Mouse (Mus musculus) C2C12 (cell line): ENCODE measurements at regions not wholly inside any gene's neighbourhood (a gene's known extent, or its start where the extent isn't known, plus 50 kb on each side); places are given as distances from the start of the nearest gene placed in this dataset.

Source experiments
- H3K27me3 ChIP-seq: one replicate; pipeline ENCODE4 v1.6.1; 2011; ENCODE audit not compliant: control insufficient read depth, insufficient read depth, insufficient read length
- H3K36me3 ChIP-seq: one replicate; pipeline ENCODE4 v1.6.1; 2011; ENCODE audit not compliant: control insufficient read depth, insufficient read depth
- H3K4me3 ChIP-seq: one replicate; pipeline ENCODE4 v1.5.1; 2011; ENCODE audit warnings: mild to moderate bottlenecking, control low read depth; ENCODE audit not compliant: poor library complexity, insufficient read depth, severe bottlenecking
- H3K79me2 ChIP-seq: one replicate; pipeline ENCODE4 v1.6.1; 2011; ENCODE audit not compliant: control insufficient read depth, insufficient read depth
- H3K79me3 ChIP-seq: one replicate; pipeline ENCODE4 v1.6.1; 2011; ENCODE audit warnings: low read depth, control low read depth
- H3ac ChIP-seq: one replicate; pipeline ENCODE3; 2011; ENCODE audit warnings: low read depth; ENCODE audit not compliant: control insufficient read depth, insufficient read length
- CEBPB ChIP-seq: IDR thresholded peaks from one replicate; pipeline ENCODE4 v1.6.1; 2011; ENCODE audit warnings: low read depth, mild to moderate bottlenecking, control low read depth, moderate library complexity
- CTCF ChIP-seq: IDR thresholded peaks from one replicate; pipeline ENCODE4 v1.5.1; 2011; ENCODE audit not compliant: control insufficient read depth, insufficient read depth, insufficient read length
- FOSL1 ChIP-seq: IDR thresholded peaks from one replicate; pipeline ENCODE4 v1.8.0; 2011; ENCODE audit warnings: mild to moderate bottlenecking, low read length; ENCODE audit not compliant: poor library complexity, insufficient read depth, severe bottlenecking
- MAX ChIP-seq: IDR thresholded peaks from one replicate; pipeline ENCODE4 v1.6.1; 2011; ENCODE audit warnings: mild to moderate bottlenecking, control low read depth
- MYOD1 ChIP-seq: IDR thresholded peaks from one replicate; pipeline ENCODE4 v1.6.1; 2011; ENCODE audit warnings: low read depth; ENCODE audit not compliant: control insufficient read depth, insufficient read length
- MYOG ChIP-seq: IDR thresholded peaks from one replicate; pipeline ENCODE4 v1.6.1; 2011; ENCODE audit not compliant: control insufficient read depth, insufficient read length; ENCODE audit errors: extremely low read depth
- USF1 ChIP-seq: IDR thresholded peaks from one replicate; pipeline ENCODE4 v1.6.1; 2011; ENCODE audit warnings: low read depth, mild to moderate bottlenecking, control low read depth, moderate library complexity

DNA sequence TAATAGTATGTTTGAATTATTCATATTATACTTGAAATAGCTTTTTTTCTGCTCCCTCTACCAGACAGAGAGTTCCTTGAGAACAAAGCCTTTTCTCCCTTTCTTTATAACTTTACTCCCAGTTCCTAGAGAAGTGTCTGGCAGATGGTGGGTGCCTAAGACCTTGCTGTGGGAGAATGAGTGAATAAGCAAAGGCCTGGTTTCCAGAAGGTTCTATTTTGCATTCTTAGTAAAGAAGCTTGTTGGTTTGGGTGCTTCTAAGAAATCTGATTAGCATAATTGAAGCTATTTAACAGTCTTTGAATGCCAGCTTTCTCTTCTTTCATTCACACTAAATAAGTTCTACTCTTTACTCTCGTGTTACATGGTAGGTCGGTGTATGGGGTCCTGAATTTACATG lies 1104.2 kb downstream of the Gsdmc2 start:
- no peak overlapping the region for H3K4me3 ChIP-seq
- no peaks in the 10 kb centered on the region for H3K27me3 ChIP-seq
- H3ac ChIP-seq, result no peak overlapping the region
- H3K79me3 ChIP-seq, result no peaks in the 10 kb centered on the region
- no peaks in the 10 kb centered on the region for H3K36me3 ChIP-seq
- TF ChIP-seq MYOD1, result no peak
- no peaks in the 10 kb centered on the region for H3K79me2 ChIP-seq

DNA sequence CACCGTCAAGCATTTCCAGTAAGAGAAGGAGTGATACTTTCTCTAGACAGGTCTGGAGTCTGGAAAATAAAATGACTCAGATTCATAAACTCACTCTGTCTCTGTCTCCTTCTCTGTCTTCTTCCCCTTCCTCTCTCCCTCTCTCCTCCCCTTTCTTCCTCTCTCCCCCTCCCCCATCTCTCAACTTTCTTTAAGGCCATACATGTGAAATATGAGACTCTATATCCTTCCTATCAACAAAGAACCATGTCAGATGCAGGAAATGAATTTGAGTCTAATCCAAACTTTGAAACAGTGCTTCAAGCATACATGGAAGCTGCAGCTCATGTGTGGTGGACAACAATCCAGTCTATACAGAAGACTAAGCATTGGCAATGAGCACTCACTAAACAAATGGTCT lies 1109.6 kb downstream of the Gsdmc2 start:
- no peaks in the 10 kb centered on the region for H3K79me2 ChIP-seq
- H3K79me3 ChIP-seq, result no peaks in the 10 kb centered on the region
- TF ChIP-seq FOSL1, result no peak
- no peaks in the 10 kb centered on the region for H3K36me3 ChIP-seq
- no peak overlapping the region for H3ac ChIP-seq
- H3K27me3 ChIP-seq, result no peaks in the 10 kb centered on the region
- no peak overlapping the region for H3K4me3 ChIP-seq

GRCm38 (mm10) chr15:62734900-62735299 lies 1110.1 kb downstream of the Gsdmc2 start:
- Histone ChIP-seq H3K36me3 (no peaks in the 10 kb centered on the region), H3K4me3 (no peak overlapping the region), H3ac (no peak overlapping the region), H3K79me3 (no peaks in the 10 kb centered on the region), H3K79me2 (no peaks in the 10 kb centered on the region), H3K27me3 (no peaks in the 10 kb centered on the region)
- TF ChIP-seq USF1, result no peak
- TF ChIP-seq MAX, result no peak
- no peak for TF ChIP-seq CEBPB
- no peak for TF ChIP-seq FOSL1
- TF ChIP-seq MYOD1, result no peak
- no peak for TF ChIP-seq MYOG
- TF ChIP-seq CTCF, result no peak

GRCm38 (mm10) chr15:62730524-62730923 lies 1114.5 kb downstream of the Gsdmc2 start:
- H3ac ChIP-seq, result no peak overlapping the region
- no peaks in the 10 kb centered on the region for H3K79me2 ChIP-seq
- H3K36me3 ChIP-seq, result no peaks in the 10 kb centered on the region
- TF ChIP-seq USF1, result no peak
- no peak for TF ChIP-seq MYOD1
- TF ChIP-seq FOSL1, result no peak
- no peak for TF ChIP-seq CTCF
- TF ChIP-seq MYOG, result no peak
- TF ChIP-seq CEBPB, result no peak
- no peak for TF ChIP-seq MAX
- H3K27me3 ChIP-seq, result no peaks in the 10 kb centered on the region
- H3K79me3 ChIP-seq, result no peaks in the 10 kb centered on the region
- no peak overlapping the region for H3K4me3 ChIP-seq

GRCm38 (mm10) chr15:62714265-62714664 lies 1130.7 kb downstream of the Gsdmc2 start:
- Histone ChIP-seq H3K4me3 (no peak overlapping the region), H3K79me2 (no peaks in the 10 kb centered on the region), H3K36me3 (no peaks in the 10 kb centered on the region), H3K27me3 (no peaks in the 10 kb centered on the region), H3ac (no peak overlapping the region), H3K79me3 (no peaks in the 10 kb centered on the region)
- TF ChIP-seq MYOD1, result no peak
- TF ChIP-seq MAX, result no peak
- no peak for TF ChIP-seq FOSL1
- TF ChIP-seq MYOG, result no peak
- no peak for TF ChIP-seq CTCF
- TF ChIP-seq CEBPB, result no peak
- no peak for TF ChIP-seq USF1

- no peaks in the 10 kb centered on the region for H3K27me3 ChIP-seq
- no peaks in the 10 kb centered on the region for H3K79me2 ChIP-seq
- H3K79me3 ChIP-seq, result no peaks in the 10 kb centered on the region
- H3K4me3 ChIP-seq, result no peak overlapping the region
- TF ChIP-seq CTCF, result no peak
- TF ChIP-seq MYOG, result no peak
- no peak for TF ChIP-seq FOSL1
- TF ChIP-seq CEBPB, result no peak
- TF ChIP-seq MAX, result no peak
- TF ChIP-seq USF1, result no peak
- TF ChIP-seq MYOD1, result no peak
- H3ac ChIP-seq, result no peak overlapping the region
- no peaks in the 10 kb centered on the region for H3K36me3 ChIP-seq
Observed at GRCm38 (mm10) chr15:62712543-62713131, 1132.3 kb downstream of the Gsdmc2 start.

DNA sequence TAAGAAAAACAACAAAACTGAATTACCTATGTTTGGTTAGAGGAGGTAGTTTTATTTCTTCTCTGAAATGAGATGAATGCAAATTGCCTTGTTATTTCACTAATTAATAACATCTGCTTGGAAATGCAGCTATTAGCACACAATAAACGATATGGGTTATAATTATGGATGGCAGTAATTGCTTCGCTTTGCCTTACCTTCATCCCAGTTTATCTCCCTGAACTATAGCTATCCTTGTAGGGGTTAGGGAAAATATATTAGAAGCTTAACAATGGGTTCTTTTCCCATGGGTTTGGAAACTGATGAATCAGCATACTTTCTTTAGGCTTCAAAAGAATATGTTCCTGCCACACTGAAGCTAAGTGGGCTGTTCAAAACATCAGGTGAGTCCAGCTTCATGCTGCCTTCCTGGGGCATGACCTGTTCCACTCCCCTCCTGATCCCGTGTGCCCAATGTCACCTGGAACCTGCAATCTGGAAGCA lies 1132.9 kb downstream of the Gsdmc2 start:
- TF ChIP-seq MAX (no peak), FOSL1 (no peak), CTCF (no peak), MYOG (no peak), MYOD1 (no peak), CEBPB (no peak), USF1 (no peak)

More for the DNA sequence above, 1132.9 kb downstream of the Gsdmc2 start:
- Histone ChIP-seq H3K79me2 (no peaks in the 10 kb centered on the region), H3K27me3 (no peaks in the 10 kb centered on the region), H3K4me3 (no peak overlapping the region), H3K79me3 (no peaks in the 10 kb centered on the region), H3ac (no peak overlapping the region), H3K36me3 (no peaks in the 10 kb centered on the region)
